Mouse (Mus musculus): ENCODE data around the gene Ccdc62. TPM values are rescaled to one million over a fixed set of nuclear protein-coding genes. Genes with fewer than 3 reads are reported as not detected.

The Ccdc62 gene
- polyA plus RNA-seq, 1 experiment from 2014 or later = 6.2 TPM

DNA sequence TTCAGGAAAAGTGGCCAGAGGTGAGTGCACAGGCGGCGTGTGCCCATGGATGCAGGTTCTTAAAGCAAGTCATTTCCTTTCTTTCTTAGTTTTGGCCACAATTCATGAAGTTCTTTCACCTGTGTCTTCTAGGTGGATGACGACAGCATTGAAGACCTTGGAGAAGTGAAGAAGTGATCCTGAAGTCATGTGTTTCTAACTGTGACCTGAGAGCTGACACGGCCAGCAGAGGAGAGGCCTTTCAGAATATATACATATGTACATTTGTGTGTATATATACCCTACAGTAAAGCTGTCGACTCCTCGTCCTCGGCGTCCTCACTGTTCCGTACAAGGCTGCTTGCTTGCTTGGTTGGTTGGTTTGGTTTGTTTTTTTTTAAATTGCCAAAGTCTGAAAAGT lies 3.4 kb upstream of the Ccdc62 start, which contains the start of gene Gm43518:
Gm43518 (plus strand) TSS at position 301 of the 400 bp plus-strand sequence.
- Histone ChIP-seq H3K4me3 (ENCODE audit: low read length) (no peak within 1 kb of the TSS), H3K4me2 (replicated peaks; ENCODE audit: low read depth, low read length) (no peak within 1 kb of the TSS), H3K27ac (ENCODE audit: low read depth, low read length) (no peak within 1 kb of the TSS), H3K27me3 (ENCODE audit: control insufficient read depth, insufficient read depth, low read length) (no peaks in the 10 kb centered on the region), H3K36me3 (ENCODE audit: control insufficient read depth, insufficient read depth, low read length) (peaks cover 64% of the 10 kb centered on the region), H3K9me3 (ENCODE audit: control insufficient read depth, low read length) (no peaks in the 10 kb centered on the region), H3K9ac (ENCODE audit: low read depth, low read length) (no peak within 1 kb of the TSS), H3K4me1 (ENCODE audit: control insufficient read depth, insufficient read depth, low read length) (0 out of 2 replicates have a peak, but pooled peaks cover 5% of the 10 kb centered on the region)
- WGBS = 89% methylated on average over 9 of the region's 9 CpGs
- ATAC-seq (ENCODE audit: low FRiP score, low TSS enrichment) = no peak

DNA sequence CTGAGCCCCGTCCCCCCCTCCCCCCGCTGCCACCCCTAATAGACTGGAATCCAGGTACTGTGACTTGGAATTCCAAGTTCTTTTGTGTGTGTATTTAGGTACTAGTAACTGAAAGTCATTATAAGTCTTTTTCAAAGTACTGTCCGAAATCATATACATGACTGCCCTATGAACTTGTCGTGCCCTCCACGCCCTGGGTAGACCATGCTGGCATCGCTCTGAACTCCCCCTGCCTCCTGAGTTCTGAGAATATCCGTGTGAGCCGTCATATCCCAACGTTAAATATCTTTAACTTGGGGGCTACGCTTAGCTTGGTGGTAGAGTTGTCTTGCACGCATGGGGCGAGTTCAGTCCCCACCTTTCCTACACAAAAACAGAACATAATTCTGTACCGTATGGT lies 652 bp downstream of the Ccdc62 start:
- H3K9ac ChIP-seq (ENCODE audit: low read depth, low read length) = peak overlapping the region; percentile 89
- H3K9me3 ChIP-seq (ENCODE audit: control insufficient read depth, low read length) = no peaks in the 10 kb centered on the region
- no peaks in the 10 kb centered on the region for H3K27me3 ChIP-seq (ENCODE audit: control insufficient read depth, insufficient read depth, low read length)
- 52% methylated on average over 13 of the region's 13 CpGs for WGBS
- ATAC-seq (ENCODE audit: low FRiP score, low TSS enrichment) = 0 out of 2 replicates have a peak, but pooled peaks have one; percentile 0
- peak overlapping the region; percentile 84 for H3K4me3 ChIP-seq (ENCODE audit: low read length)
- H3K36me3 ChIP-seq (ENCODE audit: control insufficient read depth, insufficient read depth, low read length) = peaks cover 26% of the 10 kb centered on the region
- peak overlapping the region; percentile 82 for H3K4me2 ChIP-seq (replicated peaks; ENCODE audit: low read depth, low read length)
- 0 out of 2 replicates have a peak, but pooled peaks cover 5% of the 10 kb centered on the region for H3K4me1 ChIP-seq (ENCODE audit: control insufficient read depth, insufficient read depth, low read length)
- no peak overlapping the region for H3K27ac ChIP-seq (ENCODE audit: low read depth, low read length)

DNA sequence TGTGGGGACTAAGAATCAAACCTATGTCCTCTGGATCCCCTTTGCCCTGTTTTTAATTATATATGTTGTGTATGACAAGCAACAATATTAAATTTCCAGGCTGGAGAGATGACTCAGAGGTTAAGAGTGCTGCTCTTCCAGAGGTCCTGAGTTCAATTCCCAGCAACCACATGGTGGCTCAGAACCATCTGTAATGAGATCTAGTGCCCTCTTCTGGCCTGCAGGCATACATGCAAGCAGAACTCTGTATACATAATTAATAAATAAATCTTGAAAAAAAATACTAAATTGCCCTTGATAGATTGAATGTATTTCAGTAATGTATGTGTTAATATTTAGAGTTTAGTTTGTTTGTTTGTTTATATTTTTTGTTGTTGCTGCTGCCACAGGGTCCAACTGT lies 2.4 kb downstream of the Ccdc62 start:
- no peak for ATAC-seq (ENCODE audit: low FRiP score, low TSS enrichment)
- H3K27me3 ChIP-seq (ENCODE audit: control insufficient read depth, insufficient read depth, low read length) = no peaks in the 10 kb centered on the region
- H3K9me3 ChIP-seq (ENCODE audit: control insufficient read depth, low read length) = no peaks in the 10 kb centered on the region
- no peak overlapping the region for H3K4me3 ChIP-seq (ENCODE audit: low read length)
- H3K36me3 ChIP-seq (ENCODE audit: control insufficient read depth, insufficient read depth, low read length) = peaks cover 8% of the 10 kb centered on the region
- no peak overlapping the region for H3K4me2 ChIP-seq (replicated peaks; ENCODE audit: low read depth, low read length)
- no peak overlapping the region for H3K27ac ChIP-seq (ENCODE audit: low read depth, low read length)
- H3K9ac ChIP-seq (ENCODE audit: low read depth, low read length) = no peak overlapping the region
- H3K4me1 ChIP-seq (ENCODE audit: control insufficient read depth, insufficient read depth, low read length) = 0 out of 2 replicates have a peak, but pooled peaks cover 5% of the 10 kb centered on the region

DNA sequence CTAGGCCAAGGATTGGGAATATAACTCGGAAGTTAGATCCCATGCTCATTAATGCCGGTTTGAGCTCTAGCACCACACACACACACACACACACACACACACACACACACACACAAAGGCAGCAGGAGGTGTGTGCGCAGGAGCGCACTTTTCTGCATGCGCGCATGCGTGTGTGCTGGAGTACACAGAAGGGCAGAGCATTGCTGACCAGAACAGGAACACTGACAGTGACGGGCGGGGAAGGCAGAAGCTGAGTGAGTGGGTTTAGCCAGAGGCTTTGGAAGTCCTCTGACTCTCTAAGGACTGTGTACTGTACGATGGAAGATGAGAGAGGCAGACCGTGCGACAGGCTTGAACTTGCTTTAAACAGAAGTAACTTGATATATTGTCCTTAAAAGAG lies 3.1 kb downstream of the Ccdc62 start:
- Histone ChIP-seq H3K27me3 (ENCODE audit: control insufficient read depth, insufficient read depth, low read length) (no peaks in the 10 kb centered on the region), H3K4me1 (ENCODE audit: control insufficient read depth, insufficient read depth, low read length) (0 out of 2 replicates have a peak, but pooled peaks cover 5% of the 10 kb centered on the region), H3K27ac (ENCODE audit: low read depth, low read length) (no peak overlapping the region), H3K9me3 (ENCODE audit: control insufficient read depth, low read length) (no peaks in the 10 kb centered on the region), H3K4me3 (ENCODE audit: low read length) (no peak overlapping the region), H3K36me3 (ENCODE audit: control insufficient read depth, insufficient read depth, low read length) (peaks cover 4% of the 10 kb centered on the region; the same call in 1 of the 2 replicates), H3K4me2 (replicated peaks; ENCODE audit: low read depth, low read length) (no peak overlapping the region), H3K9ac (ENCODE audit: low read depth, low read length) (no peak overlapping the region; the same call in 1 of the 2 replicates)
- ATAC-seq (ENCODE audit: low FRiP score, low TSS enrichment) = no peak
- 86% methylated on average over 12 of the region's 12 CpGs for WGBS

DNA sequence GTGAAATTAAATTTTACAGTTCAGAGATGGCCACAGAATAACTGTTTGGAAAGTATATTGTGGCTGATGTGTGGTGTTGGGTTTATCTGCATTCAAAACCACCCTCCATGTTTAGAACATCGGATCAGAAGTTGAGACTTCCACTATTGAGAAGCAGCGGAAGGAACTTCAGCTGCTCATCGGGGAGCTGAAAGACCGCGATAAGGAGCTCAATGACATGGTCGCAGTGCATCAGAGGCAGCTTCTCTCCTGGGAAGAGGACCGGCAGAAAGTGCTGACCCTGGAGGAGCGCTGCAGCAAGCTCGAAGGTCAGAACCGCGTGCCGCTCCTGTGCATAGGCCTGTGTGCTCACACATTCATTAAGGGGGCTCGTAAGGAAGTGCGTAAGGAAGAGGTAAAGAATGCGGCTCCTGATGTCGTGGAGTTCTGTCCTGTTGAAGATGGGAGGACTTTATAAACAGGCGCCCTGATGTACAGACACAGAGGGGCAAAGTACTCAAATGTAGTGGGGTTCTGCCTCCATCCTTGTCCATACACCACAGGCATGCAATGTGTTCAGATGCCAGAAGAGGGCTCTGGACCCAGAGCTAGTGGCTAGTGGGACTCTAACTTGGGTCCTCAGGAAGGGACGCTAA lies 3.6 kb downstream of the Ccdc62 start:
- H3K9me3 ChIP-seq (ENCODE audit: control insufficient read depth, low read length) = no peaks in the 10 kb centered on the region
- no peak overlapping the region; the same call in 1 of the 2 replicates for H3K9ac ChIP-seq (ENCODE audit: low read depth, low read length)
- no peak for ATAC-seq (ENCODE audit: low FRiP score, low TSS enrichment)

DNA sequence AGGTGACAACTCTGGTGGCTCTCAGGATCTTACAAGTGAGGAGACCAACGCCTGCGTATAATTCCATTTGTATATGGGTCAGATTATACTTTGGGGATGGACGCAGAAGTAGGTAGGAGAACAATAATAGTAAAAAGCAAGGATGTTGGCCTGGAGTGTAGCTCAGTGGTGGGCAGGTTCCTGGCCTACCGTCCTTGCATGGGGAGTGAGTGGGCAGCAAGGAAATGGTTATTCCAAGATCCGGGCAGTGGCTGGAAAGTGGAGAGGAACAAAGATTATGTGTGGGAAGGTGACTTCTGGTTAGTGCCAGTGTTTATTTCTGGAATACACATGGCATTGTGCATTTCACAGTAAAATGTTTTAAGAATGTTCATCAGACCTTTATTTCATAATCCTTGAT lies 5.5 kb downstream of the Ccdc62 start:
- WGBS = 92% methylated on average over 5 of the region's 5 CpGs

More for the DNA sequence above, 3.6 kb downstream of the Ccdc62 start:
- no peak overlapping the region for H3K27ac ChIP-seq (ENCODE audit: low read depth, low read length)
- H3K4me3 ChIP-seq (ENCODE audit: low read length) = no peak overlapping the region
- no peak overlapping the region for H3K4me2 ChIP-seq (replicated peaks; ENCODE audit: low read depth, low read length)
- 0 out of 2 replicates have a peak, but pooled peaks cover 5% of the 10 kb centered on the region for H3K4me1 ChIP-seq (ENCODE audit: control insufficient read depth, insufficient read depth, low read length)
- peaks cover under 1% of the 10 kb centered on the region; the same call in 1 of the 2 replicates for H3K36me3 ChIP-seq (ENCODE audit: control insufficient read depth, insufficient read depth, low read length)
- H3K27me3 ChIP-seq (ENCODE audit: control insufficient read depth, insufficient read depth, low read length) = no peaks in the 10 kb centered on the region
- WGBS = 41% methylated on average over 18 of the region's 18 CpGs

DNA sequence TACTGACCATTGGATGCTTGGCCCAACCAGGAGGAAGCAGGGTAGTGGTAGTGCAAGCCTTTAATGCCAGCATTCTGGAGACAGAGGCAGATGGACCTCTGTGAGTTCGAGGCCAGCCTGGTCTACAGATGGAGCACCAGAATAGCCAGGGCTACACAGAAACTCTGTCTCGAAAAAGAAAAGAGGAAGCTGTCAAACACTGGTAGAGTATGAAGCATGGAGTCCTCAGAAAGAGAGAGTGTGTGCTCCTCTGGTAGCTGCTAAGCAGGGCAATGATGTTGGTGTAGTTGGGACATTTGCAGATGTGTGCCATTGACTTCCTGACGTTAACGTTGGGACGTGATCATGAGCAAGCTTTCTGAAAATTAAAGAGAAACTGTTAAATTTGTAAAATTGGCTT lies 8.0 kb downstream of the Ccdc62 start:
- Histone ChIP-seq H3K4me1 (ENCODE audit: control insufficient read depth, insufficient read depth, low read length) (no peaks in the 10 kb centered on the region), H3K4me2 (replicated peaks; ENCODE audit: low read depth, low read length) (no peak overlapping the region), H3K9me3 (ENCODE audit: control insufficient read depth, low read length) (no peaks in the 10 kb centered on the region), H3K27ac (ENCODE audit: low read depth, low read length) (no peak overlapping the region), H3K9ac (ENCODE audit: low read depth, low read length) (no peak overlapping the region), H3K27me3 (ENCODE audit: control insufficient read depth, insufficient read depth, low read length) (no peaks in the 10 kb centered on the region), H3K36me3 (ENCODE audit: control insufficient read depth, insufficient read depth, low read length) (no peaks in the 10 kb centered on the region), H3K4me3 (ENCODE audit: low read length) (no peak overlapping the region)
- WGBS = 96% methylated on average over 5 of the region's 5 CpGs
- no peak for ATAC-seq (ENCODE audit: low FRiP score, low TSS enrichment)

More for the DNA sequence above, 5.5 kb downstream of the Ccdc62 start:
- Histone ChIP-seq H3K9ac (ENCODE audit: low read depth, low read length) (no peak overlapping the region), H3K9me3 (ENCODE audit: control insufficient read depth, low read length) (no peaks in the 10 kb centered on the region), H3K27ac (ENCODE audit: low read depth, low read length) (no peak overlapping the region), H3K27me3 (ENCODE audit: control insufficient read depth, insufficient read depth, low read length) (no peaks in the 10 kb centered on the region), H3K36me3 (ENCODE audit: control insufficient read depth, insufficient read depth, low read length) (no peaks in the 10 kb centered on the region), H3K4me3 (ENCODE audit: low read length) (no peak overlapping the region), H3K4me2 (replicated peaks; ENCODE audit: low read depth, low read length) (no peak overlapping the region), H3K4me1 (ENCODE audit: control insufficient read depth, insufficient read depth, low read length) (0 out of 2 replicates have a peak, but pooled peaks cover 5% of the 10 kb centered on the region)
- ATAC-seq (ENCODE audit: low FRiP score, low TSS enrichment) = no peak

DNA sequence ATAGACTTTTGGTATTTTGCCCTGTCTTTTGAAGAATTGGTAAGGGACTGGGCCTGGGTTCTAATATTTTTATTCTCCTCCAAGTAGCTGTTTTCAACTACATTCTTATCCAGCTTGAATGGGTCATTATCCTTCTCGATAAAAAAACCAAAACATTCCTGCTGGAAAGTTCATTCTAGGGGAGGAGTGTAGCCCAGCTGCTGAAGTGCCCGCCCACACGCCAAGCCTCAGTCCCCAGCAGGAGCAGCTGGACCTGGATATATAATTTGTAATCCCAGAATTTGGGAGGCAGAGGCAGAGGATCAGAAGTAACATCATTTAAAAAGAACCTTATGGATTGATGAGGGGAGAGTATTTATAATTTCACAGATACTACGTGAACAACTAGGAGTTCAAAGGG lies 16.1 kb downstream of the Ccdc62 start:
- H3K9me3 ChIP-seq (ENCODE audit: control insufficient read depth, low read length) = no peaks in the 10 kb centered on the region
- H3K27me3 ChIP-seq (ENCODE audit: control insufficient read depth, insufficient read depth, low read length) = no peaks in the 10 kb centered on the region
- H3K4me2 ChIP-seq (replicated peaks; ENCODE audit: low read depth, low read length) = no peak overlapping the region
- no peak for ATAC-seq (ENCODE audit: low FRiP score, low TSS enrichment)
- no peak overlapping the region for H3K27ac ChIP-seq (ENCODE audit: low read depth, low read length)
- 55% methylated on average over 4 of the region's 4 CpGs for WGBS
- no peaks in the 10 kb centered on the region for H3K36me3 ChIP-seq (ENCODE audit: control insufficient read depth, insufficient read depth, low read length)
- H3K9ac ChIP-seq (ENCODE audit: low read depth, low read length) = no peak overlapping the region
- no peak overlapping the region for H3K4me3 ChIP-seq (ENCODE audit: low read length)
- no peaks in the 10 kb centered on the region for H3K4me1 ChIP-seq (ENCODE audit: control insufficient read depth, insufficient read depth, low read length)

DNA sequence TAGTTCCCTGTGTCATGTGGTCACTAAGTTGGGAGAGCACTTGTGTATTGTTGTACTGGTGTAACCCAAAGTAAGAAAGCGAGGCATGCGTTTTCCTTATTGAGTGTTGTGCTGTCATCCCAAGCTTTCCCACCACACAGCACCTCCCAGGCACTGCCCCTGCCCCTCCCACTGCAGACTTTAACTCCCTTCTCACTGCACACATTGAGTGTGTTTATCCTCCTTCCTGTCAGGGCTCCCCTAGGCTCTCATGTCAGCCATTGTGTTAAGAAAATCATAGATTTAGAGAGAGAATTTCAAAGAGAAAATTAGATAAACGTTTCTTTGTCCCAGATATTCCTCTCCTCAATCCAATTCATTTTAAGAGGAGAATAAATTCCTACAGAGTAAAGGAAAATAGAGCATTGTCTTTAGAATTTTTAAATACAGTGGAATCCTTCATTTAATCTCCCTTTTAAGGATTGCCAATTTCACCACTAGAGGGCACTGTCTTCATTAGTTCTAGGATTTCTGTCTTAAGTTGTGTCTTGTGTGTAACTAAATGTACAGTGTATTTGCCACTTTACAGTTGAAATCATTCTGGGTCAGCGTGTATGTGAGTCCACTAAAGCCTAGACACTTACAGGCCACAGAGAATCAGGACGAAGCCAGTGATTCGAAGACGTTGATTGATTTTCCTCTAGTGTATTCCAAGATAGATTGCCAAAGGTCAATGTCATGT lies 16.7 kb downstream of the Ccdc62 start:
- ATAC-seq (ENCODE audit: low FRiP score, low TSS enrichment) = no peak
- no peaks in the 10 kb centered on the region for H3K36me3 ChIP-seq (ENCODE audit: control insufficient read depth, insufficient read depth, low read length)
- WGBS = 54% methylated on average over 7 of the region's 7 CpGs
- H3K9me3 ChIP-seq (ENCODE audit: control insufficient read depth, low read length) = no peaks in the 10 kb centered on the region
- H3K4me1 ChIP-seq (ENCODE audit: control insufficient read depth, insufficient read depth, low read length) = no peaks in the 10 kb centered on the region
- no peak overlapping the region for H3K4me3 ChIP-seq (ENCODE audit: low read length)
- no peak overlapping the region for H3K4me2 ChIP-seq (replicated peaks; ENCODE audit: low read depth, low read length)
- no peak overlapping the region for H3K27ac ChIP-seq (ENCODE audit: low read depth, low read length)
- H3K9ac ChIP-seq (ENCODE audit: low read depth, low read length) = no peak overlapping the region
- H3K27me3 ChIP-seq (ENCODE audit: control insufficient read depth, insufficient read depth, low read length) = no peaks in the 10 kb centered on the region

All from kidney, embryonic 14.5 days (tissue).